Mouse (Mus musculus): Measurements from ENCODE around the gene Gnb1l. TPM values are rescaled to one million over a fixed set of nuclear protein-coding genes. Genes with fewer than 3 reads are reported as not detected.

The Gnb1l gene
- polyA plus RNA-seq, 1 experiment from 2014 or later, result 16.9 TPM

GRCm38 (mm10) chr16:18459955-18460370 is 38.5 kb upstream of the Gnb1l start:
- Histone ChIP-seq H3K4me1 (replicated peaks; ENCODE audit: control insufficient read depth, insufficient read depth, low read length) (peaks cover 17% of the 10 kb centered on the region), H3K4me3 (ENCODE audit: low read depth, low read length) (no peak overlapping the region), H3K9me3 (ENCODE audit: control insufficient read depth, low read length) (no peaks in the 10 kb centered on the region), H3K36me3 (ENCODE audit: control insufficient read depth, insufficient read depth, low read length) (peaks cover 12% of the 10 kb centered on the region; the same call in 1 of the 2 replicates), H3K9ac (ENCODE audit: low read length) (no peak overlapping the region), H3K4me2 (ENCODE audit: low read length) (peak overlapping the region; percentile 38), H3K27ac (ENCODE audit: low read depth) (peak overlapping the region; percentile 60; the same call in 1 of the 2 replicates), H3K27me3 (replicated peaks; ENCODE audit: control insufficient read depth, insufficient read depth, low read length) (no peaks in the 10 kb centered on the region)
- WGBS, result 3% methylated on average over 11 of the region's 11 CpGs
- DNase-seq (ENCODE audit: low spot score) (peak; percentile 71), ATAC-seq (replicated peaks; ENCODE audit: low FRiP score, low TSS enrichment, low read depth) (peak; percentile 67)

GRCm38 (mm10) chr16:18460826-18461225 is 37.7 kb upstream of the Gnb1l start:
- Histone ChIP-seq H3K4me2 (ENCODE audit: low read length) (no peak overlapping the region), H3K27me3 (replicated peaks; ENCODE audit: control insufficient read depth, insufficient read depth, low read length) (no peaks in the 10 kb centered on the region), H3K27ac (ENCODE audit: low read depth) (no peak overlapping the region), H3K36me3 (ENCODE audit: control insufficient read depth, insufficient read depth, low read length) (peaks cover 12% of the 10 kb centered on the region; the same call in 1 of the 2 replicates), H3K4me1 (replicated peaks; ENCODE audit: control insufficient read depth, insufficient read depth, low read length) (peaks cover 17% of the 10 kb centered on the region), H3K9ac (ENCODE audit: low read length) (no peak overlapping the region), H3K4me3 (ENCODE audit: low read depth, low read length) (no peak overlapping the region), H3K9me3 (ENCODE audit: control insufficient read depth, low read length) (no peaks in the 10 kb centered on the region)
- ATAC-seq (replicated peaks; ENCODE audit: low FRiP score, low TSS enrichment, low read depth), result no peak
- 50% methylated on average over 3 of the region's 3 CpGs for WGBS
- no peak for DNase-seq (ENCODE audit: low spot score)

- H3K27ac ChIP-seq (ENCODE audit: low read depth), result no peak overlapping the region
- H3K9ac ChIP-seq (ENCODE audit: low read length), result no peak overlapping the region
- H3K4me2 ChIP-seq (ENCODE audit: low read length), result no peak overlapping the region
- no peak overlapping the region for H3K4me3 ChIP-seq (ENCODE audit: low read depth, low read length)
- 0 out of 2 replicates have a peak, but pooled peaks cover 3% of the 10 kb centered on the region for H3K36me3 ChIP-seq (ENCODE audit: control insufficient read depth, insufficient read depth, low read length)
- WGBS, result 83% methylated on average over 9 of the region's 9 CpGs
- no peaks in the 10 kb centered on the region for H3K27me3 ChIP-seq (replicated peaks; ENCODE audit: control insufficient read depth, insufficient read depth, low read length)
- ATAC-seq (replicated peaks; ENCODE audit: low FRiP score, low TSS enrichment, low read depth) (no peak), DNase-seq (ENCODE audit: low spot score) (no peak)
- H3K4me1 ChIP-seq (replicated peaks; ENCODE audit: control insufficient read depth, insufficient read depth, low read length), result peaks cover 17% of the 10 kb centered on the region
- no peaks in the 10 kb centered on the region for H3K9me3 ChIP-seq (ENCODE audit: control insufficient read depth, low read length)
Measured at GRCm38 (mm10) chr16:18462031-18462430, 36.5 kb upstream of the Gnb1l start.

DNA sequence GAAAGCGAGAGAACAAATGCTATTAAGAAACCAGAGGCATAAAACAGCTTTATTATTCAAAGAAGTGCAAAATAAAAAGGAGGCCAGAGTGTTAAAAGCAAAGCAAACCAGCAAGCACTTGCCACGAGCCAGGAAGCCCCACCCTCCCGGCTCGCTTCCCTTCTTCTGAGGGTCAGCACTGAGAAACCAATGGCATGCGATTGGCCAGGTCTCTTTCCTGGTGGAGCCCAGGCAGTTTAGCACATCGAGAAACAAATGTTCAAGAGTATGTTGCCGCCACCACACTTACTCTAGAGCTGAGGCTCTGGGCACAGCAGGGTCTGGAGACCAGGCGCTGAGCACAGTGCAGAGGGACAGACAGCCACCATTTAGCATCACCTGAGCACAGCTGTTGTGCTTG is 35.9 kb upstream of the Gnb1l start:
- H3K4me2 ChIP-seq (ENCODE audit: low read length), result no peak overlapping the region
- peaks cover 17% of the 10 kb centered on the region for H3K4me1 ChIP-seq (replicated peaks; ENCODE audit: control insufficient read depth, insufficient read depth, low read length)
- no peak overlapping the region for H3K9ac ChIP-seq (ENCODE audit: low read length)
- H3K27me3 ChIP-seq (replicated peaks; ENCODE audit: control insufficient read depth, insufficient read depth, low read length), result no peaks in the 10 kb centered on the region
- H3K36me3 ChIP-seq (ENCODE audit: control insufficient read depth, insufficient read depth, low read length), result no peaks in the 10 kb centered on the region
- WGBS, result 48% methylated on average over 8 of the region's 8 CpGs
- DNase-seq (ENCODE audit: low spot score) (no peak), ATAC-seq (replicated peaks; ENCODE audit: low FRiP score, low TSS enrichment, low read depth) (no peak)
- no peak overlapping the region for H3K27ac ChIP-seq (ENCODE audit: low read depth)
- no peak overlapping the region for H3K4me3 ChIP-seq (ENCODE audit: low read depth, low read length)
- no peaks in the 10 kb centered on the region for H3K9me3 ChIP-seq (ENCODE audit: control insufficient read depth, low read length)

DNA sequence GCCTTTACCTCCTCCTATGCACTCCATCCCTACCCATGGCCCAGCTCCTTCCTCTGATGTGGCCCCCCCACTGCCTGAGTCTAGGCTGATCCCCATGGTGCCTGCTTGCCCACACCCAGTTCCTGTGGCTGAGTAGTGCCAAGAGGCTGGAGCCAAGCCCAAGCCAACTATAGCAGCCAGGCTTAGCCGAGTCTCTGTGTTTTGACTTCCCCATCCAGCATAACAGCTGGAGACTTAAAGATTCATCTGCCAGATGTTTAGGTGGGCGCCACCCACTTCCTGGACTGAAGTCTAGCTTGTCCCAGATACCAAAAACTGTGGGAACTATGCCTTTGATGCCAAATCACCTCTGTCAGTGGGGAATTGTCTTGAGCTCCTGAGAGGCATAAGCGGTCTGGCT is 34.2 kb upstream of the Gnb1l start:
- H3K9me3 ChIP-seq (ENCODE audit: control insufficient read depth, low read length), result no peaks in the 10 kb centered on the region
- no peak for DNase-seq (ENCODE audit: low spot score)
- no peak overlapping the region for H3K27ac ChIP-seq (ENCODE audit: low read depth)
- no peak overlapping the region for H3K9ac ChIP-seq (ENCODE audit: low read length)
- WGBS, result 55% methylated on average over 3 of the region's 3 CpGs
- no peaks in the 10 kb centered on the region for H3K36me3 ChIP-seq (ENCODE audit: control insufficient read depth, insufficient read depth, low read length)
- H3K4me1 ChIP-seq (replicated peaks; ENCODE audit: control insufficient read depth, insufficient read depth, low read length), result peaks cover 14% of the 10 kb centered on the region
- no peak overlapping the region for H3K4me3 ChIP-seq (ENCODE audit: low read depth, low read length)
- no peaks in the 10 kb centered on the region for H3K27me3 ChIP-seq (replicated peaks; ENCODE audit: control insufficient read depth, insufficient read depth, low read length)
- no peak overlapping the region for H3K4me2 ChIP-seq (ENCODE audit: low read length)
- ATAC-seq (replicated peaks; ENCODE audit: low FRiP score, low TSS enrichment, low read depth), result no peak

DNA sequence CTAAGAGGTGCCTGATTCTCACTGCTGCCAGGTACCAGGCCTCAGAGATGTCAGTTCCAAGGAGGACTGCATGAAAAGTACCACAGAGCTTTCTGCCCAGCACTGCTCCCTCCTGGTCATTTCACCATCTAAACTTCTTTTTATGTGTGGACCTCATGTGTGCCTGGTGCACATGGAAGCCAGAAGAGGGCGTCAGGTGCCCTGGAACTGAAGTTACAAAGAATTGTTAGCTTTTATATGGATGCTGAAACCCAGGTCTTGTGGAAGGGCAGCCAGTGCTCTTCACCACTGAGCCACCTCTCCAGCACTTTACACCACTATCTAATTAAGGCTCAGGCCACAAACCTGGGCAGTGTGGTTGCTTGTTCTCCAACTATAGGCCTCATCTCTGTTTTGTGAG is 27.7 kb upstream of the Gnb1l start:
- H3K36me3 ChIP-seq (ENCODE audit: control insufficient read depth, insufficient read depth, low read length), result no peaks in the 10 kb centered on the region
- no peak overlapping the region for H3K4me3 ChIP-seq (ENCODE audit: low read depth, low read length)
- H3K27me3 ChIP-seq (replicated peaks; ENCODE audit: control insufficient read depth, insufficient read depth, low read length), result no peaks in the 10 kb centered on the region
- H3K9ac ChIP-seq (ENCODE audit: low read length), result no peak overlapping the region
- WGBS, result 39% methylated on average over 1 of the region's 1 CpGs
- no peak overlapping the region for H3K4me2 ChIP-seq (ENCODE audit: low read length)
- no peaks in the 10 kb centered on the region for H3K9me3 ChIP-seq (ENCODE audit: control insufficient read depth, low read length)
- H3K4me1 ChIP-seq (replicated peaks; ENCODE audit: control insufficient read depth, insufficient read depth, low read length), result no peaks in the 10 kb centered on the region
- H3K27ac ChIP-seq (ENCODE audit: low read depth), result no peak overlapping the region
- DNase-seq (ENCODE audit: low spot score) (no peak), ATAC-seq (replicated peaks; ENCODE audit: low FRiP score, low TSS enrichment, low read depth) (no peak)

DNA sequence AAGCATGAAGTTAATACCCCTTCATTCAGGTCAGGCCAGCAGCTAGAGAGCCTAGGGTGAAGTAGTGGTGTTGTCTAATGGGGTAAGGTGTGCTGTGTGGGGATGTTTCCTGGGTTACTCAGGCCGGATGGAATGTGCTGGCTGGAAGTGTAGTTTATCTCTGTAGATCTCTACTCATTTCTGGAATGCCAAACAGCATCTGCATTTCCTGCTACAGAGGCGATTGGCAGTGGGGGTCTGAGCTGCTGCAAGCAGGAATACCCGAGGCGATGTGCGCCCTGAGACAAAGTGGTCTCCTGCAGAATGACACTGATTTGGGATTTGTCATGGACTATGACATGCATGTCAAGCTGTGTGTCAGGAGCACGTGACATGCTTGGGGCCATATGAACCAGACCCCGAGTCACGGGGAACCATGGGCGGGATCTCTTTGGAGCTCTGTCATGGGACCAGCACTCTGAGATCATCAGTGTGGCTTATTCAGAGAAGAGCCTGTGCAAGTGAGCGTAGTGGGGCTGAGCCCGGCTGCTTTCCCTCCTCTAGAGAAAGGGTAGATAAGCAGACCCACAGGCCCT is 27.0 kb upstream of the Gnb1l start:
- Histone ChIP-seq H3K4me3 (ENCODE audit: low read depth, low read length) (no peak overlapping the region), H3K27ac (ENCODE audit: low read depth) (no peak overlapping the region), H3K27me3 (replicated peaks; ENCODE audit: control insufficient read depth, insufficient read depth, low read length) (no peaks in the 10 kb centered on the region), H3K4me2 (ENCODE audit: low read length) (no peak overlapping the region), H3K9me3 (ENCODE audit: control insufficient read depth, low read length) (no peaks in the 10 kb centered on the region), H3K9ac (ENCODE audit: low read length) (no peak overlapping the region), H3K36me3 (ENCODE audit: control insufficient read depth, insufficient read depth, low read length) (no peaks in the 10 kb centered on the region), H3K4me1 (replicated peaks; ENCODE audit: control insufficient read depth, insufficient read depth, low read length) (no peaks in the 10 kb centered on the region)
- ATAC-seq (replicated peaks; ENCODE audit: low FRiP score, low TSS enrichment, low read depth) (0 out of 2 replicates have a peak, but pooled peaks have one; percentile 45), DNase-seq (ENCODE audit: low spot score) (no peak)
- WGBS, result 53% methylated on average over 11 of the region's 11 CpGs

DNA sequence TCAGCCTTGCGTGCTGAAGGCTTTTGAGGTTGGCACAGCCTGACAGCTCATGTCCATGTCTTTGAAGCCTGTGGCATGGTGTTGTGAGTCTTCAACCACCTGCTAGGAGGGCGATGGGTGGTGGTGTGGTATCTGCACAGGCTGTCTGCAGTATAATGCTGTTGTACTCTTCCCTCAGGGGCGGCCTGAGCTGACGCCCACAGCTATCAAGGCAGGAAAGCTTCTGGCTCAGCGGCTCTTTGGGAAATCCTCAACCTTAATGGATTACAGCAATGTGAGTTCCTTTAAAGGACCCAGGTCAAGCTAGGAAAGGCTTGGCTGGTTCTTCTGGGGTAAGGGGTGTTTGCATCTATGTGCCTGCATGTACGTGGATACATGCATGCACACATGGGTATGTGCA is 26.5 kb upstream of the Gnb1l start:
- DNase-seq (ENCODE audit: low spot score) (no peak), ATAC-seq (replicated peaks; ENCODE audit: low FRiP score, low TSS enrichment, low read depth) (no peak)
- H3K4me2 ChIP-seq (ENCODE audit: low read length), result no peak overlapping the region
- no peaks in the 10 kb centered on the region for H3K36me3 ChIP-seq (ENCODE audit: control insufficient read depth, insufficient read depth, low read length)
- H3K9ac ChIP-seq (ENCODE audit: low read length), result no peak overlapping the region
- no peak overlapping the region for H3K27ac ChIP-seq (ENCODE audit: low read depth)
- H3K4me1 ChIP-seq (replicated peaks; ENCODE audit: control insufficient read depth, insufficient read depth, low read length), result no peaks in the 10 kb centered on the region
- H3K27me3 ChIP-seq (replicated peaks; ENCODE audit: control insufficient read depth, insufficient read depth, low read length), result no peaks in the 10 kb centered on the region
- 86% methylated on average over 6 of the region's 6 CpGs for WGBS
- H3K4me3 ChIP-seq (ENCODE audit: low read depth, low read length), result no peak overlapping the region
- H3K9me3 ChIP-seq (ENCODE audit: control insufficient read depth, low read length), result no peaks in the 10 kb centered on the region

DNA sequence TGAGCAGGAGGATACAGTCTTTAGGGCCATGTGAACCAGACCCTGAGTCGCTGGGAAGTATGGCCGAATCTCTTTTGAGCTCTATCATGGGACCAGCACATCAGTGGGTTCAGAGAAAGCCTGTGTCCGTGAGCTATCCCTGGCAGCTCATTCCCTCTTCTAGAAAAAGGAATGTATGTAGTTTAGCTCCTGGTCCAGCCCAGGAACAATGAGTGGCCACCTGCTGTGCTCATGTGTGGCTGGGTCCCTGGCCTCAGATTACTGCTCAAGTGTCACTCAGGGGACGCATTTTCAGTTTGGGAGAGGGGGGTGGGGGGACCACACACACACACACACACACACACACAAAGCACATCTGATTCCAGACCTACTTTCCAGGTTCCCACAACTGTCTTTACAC is 26.1 kb upstream of the Gnb1l start:
- DNase-seq (ENCODE audit: low spot score), result no peak
- no peak overlapping the region for H3K4me2 ChIP-seq (ENCODE audit: low read length)
- H3K9me3 ChIP-seq (ENCODE audit: control insufficient read depth, low read length), result no peaks in the 10 kb centered on the region
- no peaks in the 10 kb centered on the region for H3K4me1 ChIP-seq (replicated peaks; ENCODE audit: control insufficient read depth, insufficient read depth, low read length)
- H3K27me3 ChIP-seq (replicated peaks; ENCODE audit: control insufficient read depth, insufficient read depth, low read length), result no peaks in the 10 kb centered on the region
- no peak overlapping the region for H3K27ac ChIP-seq (ENCODE audit: low read depth)
- no peak overlapping the region for H3K9ac ChIP-seq (ENCODE audit: low read length)
- no peak for ATAC-seq (replicated peaks; ENCODE audit: low FRiP score, low TSS enrichment, low read depth)
- WGBS, result 83% methylated on average over 4 of the region's 4 CpGs
- H3K4me3 ChIP-seq (ENCODE audit: low read depth, low read length), result no peak overlapping the region
- no peaks in the 10 kb centered on the region for H3K36me3 ChIP-seq (ENCODE audit: control insufficient read depth, insufficient read depth, low read length)
